Mouse (Mus musculus): Measurements from ENCODE around the gene Zbtb20. TPM values are rescaled to one million over a fixed set of nuclear protein-coding genes. Genes with fewer than 3 reads are reported as not detected.

The Zbtb20 gene
- polyA plus RNA-seq, 1 experiment from 2014 or later, result 24.0 TPM

DNA sequence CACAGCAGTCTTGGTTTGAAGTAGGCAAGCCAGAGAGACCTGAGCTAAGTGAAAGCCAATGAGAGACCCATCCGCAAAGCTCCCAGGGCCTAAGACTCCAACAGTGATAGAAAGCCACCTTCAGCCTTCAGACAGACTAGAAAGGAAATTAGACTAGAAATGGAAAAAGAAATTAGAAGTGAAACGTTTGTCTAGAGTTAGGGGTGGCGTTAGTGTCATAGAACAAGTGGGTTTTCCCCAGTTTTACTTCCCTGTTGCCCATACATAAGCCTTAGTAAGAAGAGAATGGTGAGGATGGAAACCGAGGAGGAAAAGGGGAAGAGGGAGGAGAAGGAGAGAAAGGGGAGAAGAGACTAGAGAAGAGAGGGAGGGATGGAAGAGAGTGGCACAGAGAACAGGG lies 726.9 kb downstream of the Zbtb20 start:
- Histone ChIP-seq H3K27ac (replicated peaks) (no peak overlapping the region), H3K9me3 (replicated peaks) (no peaks in the 10 kb centered on the region; the same call in 1 of the 2 replicates), H3K27me3 (no peaks in the 10 kb centered on the region), H3K4me3 (replicated peaks) (no peak overlapping the region), H3K4me1 (no peaks in the 10 kb centered on the region), H3K36me3 (no peaks in the 10 kb centered on the region), H3K4me2 (replicated peaks) (no peak overlapping the region), H3K9ac (no peak overlapping the region)
- WGBS, result 68% methylated on average over 4 of the region's 4 CpGs
- no peak for ATAC-seq (ENCODE audit: insufficient number of reproducible peaks, low FRiP score, low TSS enrichment, low read depth)

DNA sequence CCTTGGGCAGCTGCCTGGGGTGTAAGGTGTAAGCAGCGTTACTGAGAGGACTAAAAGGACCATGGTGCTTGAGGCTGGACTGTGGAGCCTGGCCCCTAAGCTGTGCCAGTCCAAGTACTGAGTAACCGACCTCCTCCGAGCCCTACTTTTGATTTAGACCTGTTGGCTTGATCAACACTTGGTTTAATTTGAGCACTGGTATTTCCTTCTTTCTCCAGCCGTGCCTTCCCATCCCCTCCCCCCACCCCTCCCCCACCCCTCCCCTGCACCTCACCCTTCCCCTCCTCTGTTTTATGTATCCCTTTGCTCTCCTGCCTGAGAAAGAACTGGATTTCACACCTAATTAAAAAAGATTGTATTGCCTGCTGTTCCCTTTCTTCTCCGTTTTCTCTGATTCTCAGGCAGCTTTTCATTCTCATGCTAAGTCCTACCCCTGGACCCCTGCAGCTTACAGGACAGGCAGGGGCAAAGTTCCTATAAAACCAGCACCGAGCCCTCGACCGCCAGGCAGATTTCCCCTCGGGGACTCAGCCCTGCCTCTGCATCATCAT lies 728.0 kb downstream of the Zbtb20 start:
- 9% methylated on average over 9 of the region's 9 CpGs for WGBS
- H3K4me3 ChIP-seq (replicated peaks), result no peak overlapping the region

DNA sequence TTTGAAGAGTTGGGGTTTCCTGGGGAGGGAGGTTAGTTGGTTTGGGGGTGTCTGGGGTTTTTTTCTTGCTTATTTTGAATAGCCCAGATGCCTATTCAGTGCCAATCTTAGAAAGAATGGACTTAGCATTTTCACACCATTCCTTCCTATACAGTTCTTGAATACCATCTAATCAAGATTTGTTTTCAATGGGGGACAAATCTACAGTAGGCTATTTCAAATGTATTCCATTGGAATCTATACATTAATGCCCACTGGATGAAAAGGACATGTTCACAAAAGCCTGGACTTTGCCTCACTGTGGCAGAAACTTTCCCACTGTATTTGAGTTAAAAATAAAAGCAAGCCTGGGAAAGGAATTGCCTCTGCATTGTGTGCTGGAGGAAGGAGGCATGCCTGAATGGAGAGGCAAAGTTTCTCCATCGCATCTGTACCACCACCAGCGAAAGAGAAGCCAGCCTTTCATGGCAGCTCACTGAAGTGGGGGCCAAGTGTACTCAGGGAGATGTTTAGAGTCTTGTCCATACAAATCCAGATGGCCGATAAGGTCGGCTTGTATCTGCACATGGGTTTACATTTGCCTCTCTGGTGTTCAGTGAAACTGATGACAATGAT lies 728.8 kb downstream of the Zbtb20 start:
- peaks cover 3% of the 10 kb centered on the region; the same call in 1 of the 2 replicates for H3K36me3 ChIP-seq
- no peak for ATAC-seq (ENCODE audit: insufficient number of reproducible peaks, low FRiP score, low TSS enrichment, low read depth)
- H3K4me3 ChIP-seq (replicated peaks), result no peak overlapping the region
- H3K9me3 ChIP-seq (replicated peaks), result no peaks in the 10 kb centered on the region; the same call in 1 of the 2 replicates
- no peak overlapping the region for H3K4me2 ChIP-seq (replicated peaks)
- H3K4me1 ChIP-seq, result no peaks in the 10 kb centered on the region
- WGBS, result 65% methylated on average over 4 of the region's 4 CpGs
- no peak overlapping the region for H3K27ac ChIP-seq (replicated peaks)
- no peak overlapping the region for H3K9ac ChIP-seq
- H3K27me3 ChIP-seq, result no peaks in the 10 kb centered on the region

More for the DNA sequence above, 728.0 kb downstream of the Zbtb20 start:
- ATAC-seq (ENCODE audit: insufficient number of reproducible peaks, low FRiP score, low TSS enrichment, low read depth), result no peak
- Histone ChIP-seq H3K27ac (replicated peaks) (no peak overlapping the region), H3K36me3 (no peaks in the 10 kb centered on the region), H3K9ac (no peak overlapping the region), H3K27me3 (no peaks in the 10 kb centered on the region), H3K4me1 (no peaks in the 10 kb centered on the region), H3K9me3 (replicated peaks) (no peaks in the 10 kb centered on the region; the same call in 1 of the 2 replicates), H3K4me2 (replicated peaks) (no peak overlapping the region)

DNA sequence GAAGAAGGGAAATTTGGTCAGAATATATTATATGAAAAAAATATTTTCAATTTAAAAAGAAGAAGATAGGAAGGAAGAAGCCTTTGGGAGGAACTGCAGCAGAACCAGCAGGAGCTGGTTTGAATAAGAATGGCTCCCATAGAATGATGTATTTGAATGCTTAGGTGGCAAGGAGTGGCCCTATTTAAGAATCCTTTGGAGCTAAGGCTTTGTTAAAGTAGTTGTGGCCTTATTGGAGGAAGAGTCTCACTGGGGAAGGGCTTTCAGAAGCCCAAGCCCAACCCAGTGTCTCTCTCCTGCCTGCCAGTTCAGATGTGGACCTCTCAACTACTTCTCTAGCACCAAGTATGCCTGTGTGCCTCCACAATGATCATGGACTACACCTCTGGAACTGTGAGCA lies 731.4 kb downstream of the Zbtb20 start:
- Histone ChIP-seq H3K9ac (no peak overlapping the region), H3K4me1 (no peaks in the 10 kb centered on the region)
- no peak for ATAC-seq (ENCODE audit: insufficient number of reproducible peaks, low FRiP score, low TSS enrichment, low read depth)

DNA sequence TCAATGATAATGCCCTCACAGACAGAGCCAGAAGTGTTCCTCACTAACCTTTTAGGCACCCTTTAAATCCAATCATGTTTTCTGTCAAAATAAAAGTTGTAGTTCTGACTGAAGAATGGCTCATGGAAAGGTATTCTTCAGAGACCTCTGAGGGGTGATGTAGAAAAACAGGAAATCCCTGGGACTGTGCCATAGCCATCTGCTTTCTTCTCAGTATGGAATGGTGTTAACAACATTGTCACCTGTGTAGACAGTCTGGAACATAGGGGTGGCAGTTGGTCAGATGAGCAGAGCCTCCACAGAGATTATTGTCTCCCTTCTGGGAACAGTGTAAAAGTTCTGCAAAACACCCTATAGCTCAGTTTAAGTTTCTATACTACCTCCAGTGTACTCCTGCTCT lies 732.4 kb downstream of the Zbtb20 start:
- no peaks in the 10 kb centered on the region for H3K4me1 ChIP-seq
- H3K9ac ChIP-seq, result no peak overlapping the region
- peaks cover 14% of the 10 kb centered on the region; the same call in 1 of the 2 replicates for H3K36me3 ChIP-seq
- no peaks in the 10 kb centered on the region for H3K27me3 ChIP-seq
- no peak overlapping the region for H3K4me2 ChIP-seq (replicated peaks)
- no peak for ATAC-seq (ENCODE audit: insufficient number of reproducible peaks, low FRiP score, low TSS enrichment, low read depth)
- H3K4me3 ChIP-seq (replicated peaks), result no peak overlapping the region
- no peaks in the 10 kb centered on the region; the same call in 1 of the 2 replicates for H3K9me3 ChIP-seq (replicated peaks)
- H3K27ac ChIP-seq (replicated peaks), result no peak overlapping the region

More for the DNA sequence above, 731.4 kb downstream of the Zbtb20 start:
- Histone ChIP-seq H3K27ac (replicated peaks) (no peak overlapping the region), H3K36me3 (peaks cover 14% of the 10 kb centered on the region; the same call in 1 of the 2 replicates), H3K4me3 (replicated peaks) (no peak overlapping the region), H3K9me3 (replicated peaks) (no peaks in the 10 kb centered on the region; the same call in 1 of the 2 replicates), H3K27me3 (no peaks in the 10 kb centered on the region), H3K4me2 (replicated peaks) (no peak overlapping the region)

DNA sequence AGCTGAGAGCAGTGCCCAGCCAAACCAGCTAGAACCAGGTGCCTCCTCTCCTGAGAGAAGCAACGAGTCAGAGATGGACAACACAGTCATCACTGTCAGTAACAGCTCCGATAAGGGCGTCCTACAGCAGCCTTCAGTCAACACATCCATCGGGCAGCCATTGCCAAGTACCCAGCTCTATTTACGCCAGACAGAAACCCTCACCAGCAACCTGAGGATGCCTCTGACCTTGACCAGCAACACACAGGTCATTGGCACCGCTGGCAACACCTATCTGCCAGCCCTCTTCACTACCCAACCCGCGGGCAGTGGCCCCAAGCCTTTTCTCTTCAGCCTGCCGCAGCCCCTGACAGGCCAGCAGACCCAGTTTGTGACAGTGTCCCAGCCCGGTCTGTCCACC lies 734.7 kb downstream of the Zbtb20 start:
- Histone ChIP-seq H3K9ac (no peak overlapping the region), H3K36me3 (peaks cover 14% of the 10 kb centered on the region; the same call in 1 of the 2 replicates), H3K9me3 (replicated peaks) (no peaks in the 10 kb centered on the region; the same call in 1 of the 2 replicates), H3K4me1 (0 out of 2 replicates have a peak, but pooled peaks cover under 1% of the 10 kb centered on the region), H3K27ac (replicated peaks) (no peak overlapping the region), H3K4me3 (replicated peaks) (no peak overlapping the region), H3K27me3 (no peaks in the 10 kb centered on the region), H3K4me2 (replicated peaks) (no peak overlapping the region)
- ATAC-seq (ENCODE audit: insufficient number of reproducible peaks, low FRiP score, low TSS enrichment, low read depth), result no peak
- WGBS, result 93% methylated on average over 10 of the region's 10 CpGs

DNA sequence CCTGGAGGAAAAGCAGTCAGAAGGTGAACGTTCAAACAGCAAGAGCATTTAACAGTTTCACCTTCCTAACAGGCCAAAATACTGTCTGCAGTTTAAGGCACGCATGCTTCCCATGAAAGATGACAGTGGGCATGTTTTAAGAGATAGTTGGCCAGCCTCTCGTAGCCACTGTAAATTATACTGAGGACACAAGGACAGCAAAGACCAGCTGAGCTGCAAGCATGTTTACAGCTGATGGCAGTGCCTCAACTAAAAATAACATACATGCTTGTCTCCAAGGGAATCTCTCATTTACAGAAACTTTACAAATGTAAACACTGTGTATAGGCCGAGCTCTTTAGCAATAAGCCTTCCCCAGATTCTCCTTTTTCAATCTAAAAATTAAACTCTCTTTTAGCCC lies 740.7 kb downstream of the Zbtb20 start:
- no peaks in the 10 kb centered on the region for H3K36me3 ChIP-seq
- H3K4me1 ChIP-seq, result peaks cover 13% of the 10 kb centered on the region; the same call in 1 of the 2 replicates
- no peaks in the 10 kb centered on the region for H3K27me3 ChIP-seq
- no peak overlapping the region for H3K9ac ChIP-seq
- no peaks in the 10 kb centered on the region for H3K9me3 ChIP-seq (replicated peaks)
- H3K4me2 ChIP-seq (replicated peaks), result no peak overlapping the region
- H3K27ac ChIP-seq (replicated peaks), result peak overlapping the region; percentile 55; the same call in 1 of the 2 replicates
- ATAC-seq (ENCODE audit: insufficient number of reproducible peaks, low FRiP score, low TSS enrichment, low read depth), result no peak
- WGBS, result 39% methylated on average over 4 of the region's 4 CpGs
- H3K4me3 ChIP-seq (replicated peaks), result no peak overlapping the region

DNA sequence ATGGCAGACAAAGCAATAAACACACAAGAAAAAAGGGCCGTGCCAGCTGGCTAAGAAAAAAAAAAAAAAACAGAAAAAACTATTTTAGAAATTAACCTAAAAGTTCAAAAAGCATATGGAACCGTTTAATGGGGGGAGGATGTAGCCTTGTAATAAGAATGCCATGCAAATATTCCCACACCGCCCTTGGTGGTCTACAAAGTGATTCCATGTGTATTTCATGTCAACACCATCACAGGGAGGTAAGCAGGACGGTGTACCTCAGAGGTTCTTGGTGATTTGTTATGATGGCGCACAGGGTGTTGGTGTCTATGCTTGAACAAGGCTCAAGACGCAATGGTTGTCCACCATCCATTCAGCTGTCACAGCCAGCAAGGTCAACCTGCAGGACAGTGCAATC lies 741.7 kb downstream of the Zbtb20 start:
- H3K27ac ChIP-seq (replicated peaks), result no peak overlapping the region
- no peak overlapping the region for H3K4me3 ChIP-seq (replicated peaks)
- H3K9me3 ChIP-seq (replicated peaks), result no peaks in the 10 kb centered on the region
- no peak overlapping the region for H3K4me2 ChIP-seq (replicated peaks)
- ATAC-seq (ENCODE audit: insufficient number of reproducible peaks, low FRiP score, low TSS enrichment, low read depth), result no peak
- no peaks in the 10 kb centered on the region for H3K36me3 ChIP-seq
- 49% methylated on average over 6 of the region's 6 CpGs for WGBS
- H3K9ac ChIP-seq, result no peak overlapping the region
- H3K4me1 ChIP-seq, result peaks cover 13% of the 10 kb centered on the region; the same call in 1 of the 2 replicates
- no peaks in the 10 kb centered on the region for H3K27me3 ChIP-seq

DNA sequence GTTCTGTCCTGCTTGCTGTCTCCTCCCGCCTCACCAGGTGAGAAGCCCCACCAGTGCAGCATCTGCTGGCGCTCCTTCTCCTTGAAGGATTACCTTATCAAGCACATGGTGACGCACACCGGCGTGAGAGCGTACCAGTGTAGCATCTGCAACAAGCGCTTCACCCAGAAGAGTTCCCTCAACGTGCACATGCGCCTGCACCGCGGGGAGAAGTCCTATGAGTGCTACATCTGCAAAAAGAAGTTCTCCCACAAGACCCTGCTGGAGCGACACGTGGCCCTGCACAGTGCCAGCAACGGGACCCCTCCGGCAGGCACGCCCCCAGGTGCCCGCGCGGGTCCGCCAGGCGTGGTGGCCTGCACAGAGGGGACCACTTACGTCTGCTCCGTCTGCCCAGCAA lies 742.6 kb downstream of the Zbtb20 start:
- no peak overlapping the region for H3K4me3 ChIP-seq (replicated peaks)
- no peaks in the 10 kb centered on the region for H3K9me3 ChIP-seq (replicated peaks)
- peaks cover 19% of the 10 kb centered on the region for H3K4me1 ChIP-seq
- no peak for ATAC-seq (ENCODE audit: insufficient number of reproducible peaks, low FRiP score, low TSS enrichment, low read depth)
- H3K9ac ChIP-seq, result no peak overlapping the region
- no peak overlapping the region for H3K27ac ChIP-seq (replicated peaks)
- no peaks in the 10 kb centered on the region for H3K27me3 ChIP-seq
- WGBS, result 89% methylated on average over 23 of the region's 23 CpGs
- no peak overlapping the region for H3K4me2 ChIP-seq (replicated peaks)
- no peaks in the 10 kb centered on the region for H3K36me3 ChIP-seq

DNA sequence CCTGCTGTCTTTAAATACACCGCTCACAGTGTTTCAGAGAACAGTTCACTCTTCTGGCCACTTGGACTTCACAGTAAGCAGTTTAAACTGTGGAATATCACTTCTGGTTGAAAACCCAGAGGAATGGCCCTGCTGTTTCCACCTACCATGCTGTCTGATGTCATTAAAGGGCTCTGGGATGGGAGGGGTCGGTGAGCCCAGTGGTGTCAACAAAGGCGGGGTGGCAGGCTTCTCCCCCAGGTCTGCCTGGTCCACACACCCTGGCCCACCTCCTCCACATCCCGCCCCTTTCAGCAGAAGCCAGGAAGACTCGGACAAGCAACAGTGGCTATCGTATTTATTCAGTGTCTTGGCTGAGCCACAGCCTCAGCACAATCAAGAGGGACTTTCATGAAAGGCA lies 743.6 kb downstream of the Zbtb20 start:
- Histone ChIP-seq H3K4me2 (replicated peaks) (no peak overlapping the region), H3K36me3 (no peaks in the 10 kb centered on the region), H3K9me3 (replicated peaks) (no peaks in the 10 kb centered on the region), H3K9ac (no peak overlapping the region), H3K4me3 (replicated peaks) (no peak overlapping the region), H3K4me1 (peaks cover 21% of the 10 kb centered on the region), H3K27ac (replicated peaks) (no peak overlapping the region), H3K27me3 (no peaks in the 10 kb centered on the region)
- WGBS, result 59% methylated on average over 6 of the region's 6 CpGs
- no peak for ATAC-seq (ENCODE audit: insufficient number of reproducible peaks, low FRiP score, low TSS enrichment, low read depth)

DNA sequence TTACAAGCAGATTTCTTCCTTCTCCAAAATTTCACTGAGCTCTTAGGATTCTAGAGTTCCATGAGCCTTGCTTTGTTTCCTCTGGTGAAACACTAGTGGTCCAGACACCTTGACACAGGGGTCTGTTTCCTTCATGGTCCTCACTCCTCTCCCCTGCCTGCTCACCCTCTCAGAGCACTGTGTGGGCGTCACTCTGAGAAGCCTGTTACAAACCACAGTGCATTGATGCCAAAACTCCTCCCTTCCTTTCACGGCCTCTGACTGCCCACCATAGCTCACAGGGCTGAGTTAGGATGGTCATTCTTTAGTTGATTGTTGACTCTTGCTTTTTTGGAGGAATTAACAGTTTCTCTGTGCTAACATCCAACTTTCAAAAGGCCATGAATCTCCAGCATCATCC lies 744.7 kb downstream of the Zbtb20 start:
- Histone ChIP-seq H3K36me3 (no peaks in the 10 kb centered on the region), H3K4me3 (replicated peaks) (no peak overlapping the region), H3K27ac (replicated peaks) (no peak overlapping the region), H3K9ac (no peak overlapping the region), H3K4me1 (peaks cover 25% of the 10 kb centered on the region), H3K27me3 (no peaks in the 10 kb centered on the region), H3K4me2 (replicated peaks) (no peak overlapping the region), H3K9me3 (replicated peaks) (no peaks in the 10 kb centered on the region)
- ATAC-seq (ENCODE audit: insufficient number of reproducible peaks, low FRiP score, low TSS enrichment, low read depth), result no peak
- 36% methylated on average over 2 of the region's 2 CpGs for WGBS

Measured in embryonic facial prominence, embryonic 15.5 days (tissue).